Mouse (Mus musculus) midbrain, embryonic 15.5 days (tissue): ENCODE measurements around the gene Tas2r137. TPM values are rescaled to one million over a fixed set of nuclear protein-coding genes. Genes with fewer than 3 reads are reported as not detected.

Source experiments
- ATAC-seq: fragments of 200-750 bp; cut with Nextera tagmentation; replicated peaks from 2 replicates; pipeline ENCODE4 v1.8.0; 2017; ENCODE audit warnings: moderate TSS enrichment
- H3K27ac ChIP-seq: fragments of 300-500 bp; sonication (generic); 2 replicates; pipeline ENCODE4 v1.5.1; 2015; ENCODE audit warnings: mild to moderate bottlenecking, inconsistent platforms
- H3K27me3 ChIP-seq: fragments of 300-500 bp; sonication (generic); replicated peaks from 2 replicates; pipeline ENCODE4 v1.6.1; 2015; ENCODE audit warnings: inconsistent platforms
- H3K36me3 ChIP-seq: fragments of 300-500 bp; sonication (generic); replicated peaks from 2 replicates; pipeline ENCODE4 v1.6.1; 2015; ENCODE audit warnings: inconsistent platforms
- H3K4me1 ChIP-seq: fragments of 300-500 bp; sonication (generic); 2 replicates; pipeline ENCODE4 v1.6.1; 2015; ENCODE audit warnings: inconsistent platforms
- H3K4me2 ChIP-seq: fragments of 300-500 bp; sonication (generic); 2 replicates; pipeline ENCODE4 v1.6.1; 2015; ENCODE audit warnings: inconsistent platforms, mild to moderate bottlenecking, moderate library complexity
- H3K4me3 ChIP-seq: fragments of 300-500 bp; sonication (generic); 2 replicates; pipeline ENCODE4 v1.5.1; 2015; ENCODE audit warnings: mild to moderate bottlenecking, inconsistent platforms
- H3K9ac ChIP-seq: fragments of 300-500 bp; sonication (generic); 2 replicates; pipeline ENCODE4 v1.6.1; 2015; ENCODE audit warnings: mild to moderate bottlenecking, inconsistent platforms
- H3K9me3 ChIP-seq: fragments of 300-500 bp; sonication (generic); 2 replicates; pipeline ENCODE4 v1.6.1; 2016; ENCODE audit warnings: inconsistent platforms
- WGBS: fragments of 180-500 bp; shearing (Covaris S2); methylation state at CpG from one replicate; pipeline ENCODE4 v1.1.7; 2015; ENCODE audit warnings: mixed read lengths; 5-methylcytosine and 5-hydroxymethylcytosine counted together
- polyA plus RNA-seq: library from polyadenylated mRNA; unstranded; fragments of >200 nt; fragmentation: Nextera tagmentation; extraction: Ambion mirVana; gene quantifications from 2 replicates; pipeline ENCODE4 v1.2.1, GENCODE M21; 2015

The Tas2r137 gene
- not detected in 2 replicates for polyA plus RNA-seq

DNA sequence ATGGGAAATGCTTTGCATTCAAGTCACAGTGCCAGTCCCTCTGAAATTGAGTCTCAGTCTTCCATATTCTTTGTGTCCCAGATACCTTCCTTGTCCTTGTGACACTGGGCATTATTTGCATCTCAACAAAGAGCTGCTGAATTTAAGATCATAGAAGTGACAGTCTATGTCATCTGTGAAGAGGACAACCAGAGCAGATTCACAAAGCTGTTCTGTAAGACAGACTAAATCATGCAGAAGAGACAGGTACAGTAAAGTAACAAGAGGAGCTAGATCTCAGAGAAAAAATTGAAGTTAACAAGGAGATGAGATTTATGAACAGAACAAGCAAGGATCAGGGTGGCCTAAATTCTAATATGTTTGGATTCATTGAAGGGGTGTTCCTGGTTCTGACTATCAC, at the start of gene Tas2r137:
TSS of gene Tas2r137 (plus strand) at position 301 of the 400 bp plus-strand sequence.
- Histone ChIP-seq H3K4me3 (no peak within 1 kb of the TSS), H3K4me2 (no peak within 1 kb of the TSS), H3K27me3 (no peaks in the 10 kb centered on the region), H3K4me1 (no peaks in the 10 kb centered on the region), H3K36me3 (no peaks in the 10 kb centered on the region), H3K27ac (no peak within 1 kb of the TSS), H3K9me3 (no peaks in the 10 kb centered on the region), H3K9ac (no peak within 1 kb of the TSS)
- ATAC-seq: no peak

DNA sequence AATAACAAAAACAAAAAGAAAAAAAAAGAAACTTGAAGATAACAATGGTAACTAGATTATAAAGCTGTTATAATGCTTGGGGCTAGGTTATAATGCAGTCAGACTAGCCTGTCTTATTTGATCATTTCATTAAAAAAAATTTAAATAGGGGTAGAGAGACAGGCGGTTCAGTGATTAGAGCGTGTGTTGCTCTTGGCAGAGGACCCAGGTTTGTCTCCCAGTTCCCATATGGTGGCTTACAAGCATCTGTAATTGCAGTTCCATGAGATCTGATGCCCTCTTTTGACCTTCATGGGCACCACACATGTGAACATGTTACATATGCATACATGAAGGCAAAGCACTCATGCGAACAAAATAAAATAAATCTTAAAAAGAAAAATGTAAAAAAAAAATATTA, 49.8 kb upstream of the Tas2r137 start:
- no peaks in the 10 kb centered on the region for H3K9me3 ChIP-seq
- no peak overlapping the region for H3K9ac ChIP-seq
- H3K4me3 ChIP-seq: no peak overlapping the region
- 70% methylated on average over 3 of the region's 3 CpGs for WGBS
- H3K27ac ChIP-seq: no peak overlapping the region
- no peaks in the 10 kb centered on the region for H3K4me1 ChIP-seq
- no peak overlapping the region for H3K4me2 ChIP-seq
- no peaks in the 10 kb centered on the region for H3K36me3 ChIP-seq
- no peak for ATAC-seq
- H3K27me3 ChIP-seq: no peaks in the 10 kb centered on the region

DNA sequence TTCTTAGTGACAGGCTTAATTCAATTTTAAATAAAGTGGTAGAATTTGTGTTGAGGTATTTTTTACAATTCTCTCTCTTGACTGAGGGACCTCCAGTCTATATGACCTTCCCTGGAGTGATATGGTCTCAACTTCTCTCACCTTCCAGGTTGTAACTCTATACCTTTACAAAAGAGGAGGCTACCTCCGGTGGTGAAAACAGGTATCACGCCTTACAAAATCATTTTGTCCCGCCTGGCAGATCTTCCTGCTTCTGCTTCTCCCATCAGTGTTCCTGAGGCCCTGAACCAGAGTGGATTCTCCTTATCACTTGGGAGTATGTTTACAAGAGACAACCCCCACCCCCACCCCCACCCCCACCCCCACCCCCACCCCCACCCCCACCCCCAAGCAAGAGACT, 49.3 kb upstream of the Tas2r137 start:
- Histone ChIP-seq H3K27ac (no peak overlapping the region), H3K9me3 (no peaks in the 10 kb centered on the region), H3K27me3 (no peaks in the 10 kb centered on the region), H3K36me3 (no peaks in the 10 kb centered on the region), H3K9ac (no peak overlapping the region), H3K4me3 (no peak overlapping the region), H3K4me2 (no peak overlapping the region), H3K4me1 (no peaks in the 10 kb centered on the region)
- WGBS: 50% methylated on average over 3 of the region's 3 CpGs
- ATAC-seq: no peak

DNA sequence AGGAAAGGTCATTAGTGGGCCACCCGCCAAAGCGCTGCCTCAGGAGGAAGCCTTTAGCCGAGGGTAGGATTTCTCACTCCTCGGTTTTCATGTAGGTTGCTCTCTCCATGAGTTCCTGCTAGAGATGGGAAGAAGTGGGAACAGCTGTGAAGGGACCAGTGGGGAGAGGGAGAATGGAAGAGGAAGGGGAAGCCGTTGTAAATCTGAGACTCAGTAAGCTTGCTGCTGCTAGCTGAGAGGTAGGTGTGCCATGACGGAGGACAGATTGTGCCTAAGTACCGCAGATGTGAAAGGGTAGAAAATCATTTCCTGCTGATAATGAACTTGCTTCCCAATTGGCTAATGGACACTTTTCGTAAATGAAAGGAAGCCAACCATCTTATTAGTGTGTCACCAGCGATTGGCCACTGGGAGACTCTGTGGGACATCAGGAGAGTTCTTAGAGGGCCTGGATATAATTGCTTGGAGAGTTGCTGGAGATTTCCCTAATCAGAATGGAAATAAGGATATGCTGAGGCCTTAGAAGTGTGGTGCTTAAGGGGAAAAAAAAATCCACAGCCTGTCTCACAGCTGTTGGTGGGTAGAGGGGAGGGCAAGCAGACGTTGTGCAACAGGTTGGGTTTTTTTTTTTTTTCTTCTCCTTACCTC, 47.6 kb upstream of the Tas2r137 start:
- WGBS: 50% methylated on average over 10 of the region's 10 CpGs
- no peaks in the 10 kb centered on the region for H3K4me1 ChIP-seq
- no peak overlapping the region for H3K9ac ChIP-seq
- H3K27me3 ChIP-seq: no peaks in the 10 kb centered on the region
- no peak overlapping the region for H3K4me2 ChIP-seq
- no peak; the same call in 1 of the 2 replicates for ATAC-seq
- H3K4me3 ChIP-seq: no peak overlapping the region
- no peaks in the 10 kb centered on the region for H3K9me3 ChIP-seq
- no peaks in the 10 kb centered on the region for H3K36me3 ChIP-seq
- no peak overlapping the region for H3K27ac ChIP-seq

DNA sequence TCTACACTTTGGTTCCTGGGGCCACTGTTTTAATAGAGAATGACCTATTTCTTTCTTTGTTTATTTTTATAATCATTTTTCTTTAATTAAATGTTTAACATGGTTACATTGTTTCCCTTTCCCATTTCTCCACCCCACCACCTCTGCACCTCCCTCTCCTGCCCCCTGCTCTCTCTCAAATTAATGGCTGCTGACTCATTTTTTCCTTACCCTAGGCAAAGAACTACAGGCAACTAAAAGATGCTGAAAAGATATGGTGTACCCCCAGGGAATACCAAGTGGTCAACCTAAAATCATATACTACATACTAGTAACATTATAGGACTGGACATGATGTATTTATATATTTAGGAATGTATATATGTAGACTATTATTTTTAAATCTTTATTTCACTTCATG, 42.4 kb upstream of the Tas2r137 start:
- Histone ChIP-seq H3K27me3 (no peaks in the 10 kb centered on the region), H3K4me2 (no peak overlapping the region), H3K9ac (no peak overlapping the region), H3K4me1 (no peaks in the 10 kb centered on the region), H3K27ac (no peak overlapping the region), H3K9me3 (no peaks in the 10 kb centered on the region), H3K36me3 (no peaks in the 10 kb centered on the region), H3K4me3 (no peak overlapping the region)
- ATAC-seq: no peak

DNA sequence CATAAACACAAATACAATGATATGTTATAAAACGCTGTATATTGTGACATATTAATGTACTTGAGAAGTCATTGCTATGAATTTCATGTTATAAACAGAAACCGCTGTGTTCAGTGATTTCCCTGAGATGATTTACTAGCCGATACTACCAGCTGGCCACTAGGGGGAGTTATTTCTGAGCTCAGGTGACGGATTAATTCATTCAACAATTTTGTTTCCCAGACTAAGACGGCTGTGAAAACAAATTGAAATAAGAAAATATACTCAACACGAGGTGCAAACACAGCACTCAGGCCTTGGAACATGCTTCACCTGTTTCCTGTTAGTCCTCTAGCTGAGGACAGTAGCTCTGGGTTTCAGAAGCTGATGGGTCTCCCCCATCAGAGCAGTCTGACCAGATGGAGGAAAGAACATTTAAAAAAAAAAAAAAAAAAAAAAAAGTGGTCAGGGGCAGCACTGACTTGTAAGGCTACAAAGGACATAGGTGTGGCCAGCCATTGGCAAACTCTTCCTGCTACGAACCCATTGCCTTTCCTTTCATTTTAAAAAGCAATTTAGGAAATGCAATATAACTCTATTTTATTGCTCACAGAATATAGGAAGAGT, 36.5 kb upstream of the Tas2r137 start:
- Histone ChIP-seq H3K4me2 (no peak overlapping the region), H3K9me3 (no peaks in the 10 kb centered on the region), H3K4me3 (no peak overlapping the region), H3K4me1 (no peaks in the 10 kb centered on the region), H3K27me3 (no peaks in the 10 kb centered on the region), H3K9ac (no peak overlapping the region), H3K36me3 (no peaks in the 10 kb centered on the region), H3K27ac (no peak overlapping the region)
- ATAC-seq: no peak
- 24% methylated on average over 7 of the region's 7 CpGs for whole genome bisulfite sequencing

DNA sequence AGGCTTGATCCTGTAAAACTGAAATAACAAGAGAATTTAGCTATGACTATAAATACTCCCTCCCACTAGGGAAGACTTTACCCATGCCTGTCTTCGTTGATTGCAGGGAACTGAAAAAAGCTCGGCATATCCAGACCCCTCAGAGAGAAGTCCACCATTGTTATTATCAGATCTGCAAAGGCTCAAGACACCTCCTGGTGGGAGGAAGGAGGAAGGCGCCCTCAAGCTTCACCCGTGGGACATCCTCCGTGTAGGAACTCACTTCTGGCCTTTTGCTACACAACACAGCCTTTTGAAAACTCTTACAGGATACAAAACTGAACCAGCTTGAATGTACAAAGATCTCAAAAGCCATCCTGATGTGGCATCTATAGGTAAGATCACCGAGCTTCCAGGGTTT, 25.3 kb upstream of the Tas2r137 start:
- Histone ChIP-seq H3K27ac (no peak overlapping the region), H3K4me2 (no peak overlapping the region), H3K36me3 (no peaks in the 10 kb centered on the region), H3K9me3 (no peaks in the 10 kb centered on the region), H3K9ac (no peak overlapping the region), H3K4me3 (no peak overlapping the region), H3K4me1 (no peaks in the 10 kb centered on the region), H3K27me3 (no peaks in the 10 kb centered on the region)
- WGBS: 48% methylated on average over 6 of the region's 6 CpGs
- no peak for ATAC-seq

DNA sequence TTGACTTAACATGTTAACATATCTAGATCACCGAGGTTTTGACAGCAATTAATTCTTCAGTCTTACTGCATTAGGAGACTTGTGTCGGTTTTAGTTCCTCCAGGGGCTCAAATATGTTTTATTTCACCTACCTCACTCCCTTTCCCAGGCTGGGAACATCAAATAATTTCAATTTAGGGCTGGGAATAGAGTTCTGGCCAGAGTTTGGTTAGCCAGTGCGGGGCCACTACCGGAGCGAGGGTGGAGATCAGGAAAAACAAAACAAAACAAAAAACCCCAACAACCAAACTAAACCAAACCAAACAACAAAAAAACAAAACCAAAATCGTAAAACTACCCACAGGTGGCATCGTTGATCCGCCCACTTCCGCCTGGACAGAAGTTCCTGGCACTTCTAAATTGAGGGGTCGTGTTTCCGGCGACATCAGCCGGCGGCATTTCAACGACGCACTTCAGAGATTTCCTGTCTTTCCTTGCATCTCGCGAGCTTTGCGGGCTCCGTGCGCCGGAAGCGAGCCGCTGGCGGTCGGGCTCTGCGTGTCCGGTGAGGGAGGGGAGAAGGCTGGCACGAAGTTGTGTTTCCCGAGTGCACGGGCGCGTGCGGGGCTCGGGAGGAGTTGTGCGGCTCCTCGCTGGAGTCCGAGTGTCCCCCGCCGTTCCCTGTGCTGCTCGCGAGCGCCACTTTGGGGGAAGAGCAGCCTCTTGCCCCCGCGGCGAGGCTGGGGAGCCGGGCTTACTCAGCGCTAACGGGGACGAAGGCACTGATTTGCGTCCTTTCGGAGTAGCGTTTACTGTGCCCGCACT, 19.9 kb upstream of the Tas2r137 start, which contains the start of gene Ssbp1:
TSS of gene Ssbp1 (plus strand) at position 437 of the 804 bp plus-strand sequence.
- peaks cover 21% of the 10 kb centered on the region for H3K36me3 ChIP-seq
- H3K4me2 ChIP-seq: peak within 1 kb of the TSS; percentile 69
- peak; percentile 98 for ATAC-seq
- under 1% methylated on average over 54 of the region's 54 CpGs for WGBS
- no peaks in the 10 kb centered on the region for H3K27me3 ChIP-seq
- H3K9me3 ChIP-seq: no peaks in the 10 kb centered on the region
- peak within 1 kb of the TSS; percentile 89 for H3K27ac ChIP-seq
- H3K9ac ChIP-seq: peak within 1 kb of the TSS; percentile 71
- H3K4me1 ChIP-seq: peaks cover 16% of the 10 kb centered on the region
- H3K4me3 ChIP-seq: peak within 1 kb of the TSS; percentile 65

DNA sequence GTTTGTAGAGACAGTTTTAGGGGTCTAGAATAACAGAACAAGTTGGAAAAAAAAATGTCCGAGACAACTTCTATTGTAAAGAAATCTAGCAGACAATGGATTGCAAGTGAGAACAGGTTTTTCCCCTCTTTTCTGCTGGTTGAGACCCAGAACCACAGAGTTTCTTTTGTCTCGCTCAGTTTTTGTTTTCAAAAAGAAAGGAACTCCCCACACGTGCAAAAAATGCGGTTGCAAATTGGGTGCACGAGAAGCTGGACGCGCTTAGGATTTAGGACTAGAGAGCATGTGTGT, 19.4 kb upstream of the Tas2r137 start:
- peaks cover 16% of the 10 kb centered on the region for H3K4me1 ChIP-seq
- peak; percentile 16; the same call in 1 of the 2 replicates for ATAC-seq
- peak overlapping the region; percentile 65 for H3K4me3 ChIP-seq
- H3K4me2 ChIP-seq: peak overlapping the region; percentile 69
- WGBS: under 1% methylated on average over 7 of the region's 7 CpGs
- no peaks in the 10 kb centered on the region for H3K27me3 ChIP-seq
- H3K36me3 ChIP-seq: peaks cover 23% of the 10 kb centered on the region
- H3K27ac ChIP-seq: peak overlapping the region; percentile 89
- H3K9me3 ChIP-seq: no peaks in the 10 kb centered on the region
- H3K9ac ChIP-seq: peak overlapping the region; percentile 71

DNA sequence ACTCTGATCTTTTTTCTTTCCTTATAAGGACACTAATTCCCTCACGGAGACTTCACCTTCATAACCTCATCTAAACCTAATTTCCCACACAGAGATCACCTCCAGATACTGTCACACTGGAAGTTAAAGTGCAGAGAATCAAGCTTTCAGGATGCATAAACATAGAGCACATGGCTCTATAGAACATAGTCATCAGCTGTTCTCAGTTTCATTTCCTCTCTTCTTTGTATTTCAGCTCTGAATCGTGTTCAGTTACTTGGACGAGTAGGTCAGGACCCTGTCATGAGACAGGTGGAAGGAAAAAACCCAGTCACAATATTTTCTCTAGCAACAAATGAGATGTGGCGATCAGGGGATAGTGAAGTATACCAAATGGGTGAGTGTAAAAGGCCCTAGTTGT, 14.9 kb upstream of the Tas2r137 start:
- Histone ChIP-seq H3K4me2 (no peak overlapping the region), H3K9ac (no peak overlapping the region), H3K9me3 (no peaks in the 10 kb centered on the region), H3K27me3 (no peaks in the 10 kb centered on the region), H3K4me1 (peaks cover 16% of the 10 kb centered on the region), H3K36me3 (peaks cover 37% of the 10 kb centered on the region), H3K27ac (no peak overlapping the region), H3K4me3 (no peak overlapping the region)
- 90% methylated on average over 4 of the region's 4 CpGs for WGBS
- ATAC-seq: no peak

DNA sequence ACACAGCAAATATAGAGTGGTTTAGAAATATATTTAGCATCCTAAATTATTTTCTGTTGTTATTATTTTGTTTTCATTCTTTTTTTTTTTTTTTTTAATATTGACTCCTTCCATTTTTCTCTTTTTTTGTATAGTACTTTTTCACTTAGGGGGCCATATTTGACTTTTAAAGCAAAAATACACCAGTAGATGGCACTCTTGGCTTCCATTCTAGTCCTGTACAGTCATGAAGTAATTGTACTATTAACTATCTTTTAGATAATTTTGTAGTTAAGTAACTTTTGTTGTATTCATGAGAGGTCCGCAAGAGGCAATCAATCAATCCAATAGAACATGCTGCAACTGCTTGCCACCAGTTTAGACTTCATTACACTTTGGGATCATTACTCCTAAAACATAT, 11.3 kb upstream of the Tas2r137 start:
- Histone ChIP-seq H3K4me2 (no peak overlapping the region), H3K4me1 (no peaks in the 10 kb centered on the region), H3K4me3 (no peak overlapping the region), H3K36me3 (peaks cover 47% of the 10 kb centered on the region), H3K27me3 (no peaks in the 10 kb centered on the region), H3K9me3 (no peaks in the 10 kb centered on the region), H3K9ac (no peak overlapping the region), H3K27ac (no peak overlapping the region)
- no peak for ATAC-seq
- WGBS: 95% methylated on average over 1 of the region's 1 CpGs

DNA sequence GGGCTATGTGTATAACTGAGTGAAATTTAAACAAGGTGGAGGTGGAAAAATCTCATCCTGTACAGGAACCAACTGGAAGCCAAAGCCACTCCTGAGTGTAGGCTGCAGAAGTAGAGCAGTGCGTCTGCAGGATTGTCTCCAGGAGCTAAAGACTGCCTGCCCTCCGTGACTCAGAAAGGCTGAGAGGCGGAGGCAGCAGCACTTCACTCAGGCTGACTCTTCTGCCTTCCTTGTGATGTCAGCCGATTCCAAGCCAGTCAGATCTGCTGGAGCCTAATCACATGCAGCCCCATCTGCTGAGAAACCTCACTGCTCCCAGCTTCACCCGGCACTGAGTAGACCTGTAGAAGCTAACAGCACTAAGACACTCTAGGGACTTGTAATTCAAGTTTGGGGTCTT, 8.7 kb upstream of the Tas2r137 start:
- no peaks in the 10 kb centered on the region for H3K9me3 ChIP-seq
- H3K4me2 ChIP-seq: no peak overlapping the region
- 92% methylated on average over 5 of the region's 5 CpGs for WGBS
- H3K27ac ChIP-seq: no peak overlapping the region
- no peaks in the 10 kb centered on the region for H3K27me3 ChIP-seq
- no peak for ATAC-seq
- no peaks in the 10 kb centered on the region for H3K4me1 ChIP-seq
- H3K4me3 ChIP-seq: no peak overlapping the region
- H3K36me3 ChIP-seq: peaks cover 31% of the 10 kb centered on the region
- H3K9ac ChIP-seq: no peak overlapping the region
